Comparison of ENCODE assay signal across 8 mouse cellular contexts in the genomic region with DNA sequence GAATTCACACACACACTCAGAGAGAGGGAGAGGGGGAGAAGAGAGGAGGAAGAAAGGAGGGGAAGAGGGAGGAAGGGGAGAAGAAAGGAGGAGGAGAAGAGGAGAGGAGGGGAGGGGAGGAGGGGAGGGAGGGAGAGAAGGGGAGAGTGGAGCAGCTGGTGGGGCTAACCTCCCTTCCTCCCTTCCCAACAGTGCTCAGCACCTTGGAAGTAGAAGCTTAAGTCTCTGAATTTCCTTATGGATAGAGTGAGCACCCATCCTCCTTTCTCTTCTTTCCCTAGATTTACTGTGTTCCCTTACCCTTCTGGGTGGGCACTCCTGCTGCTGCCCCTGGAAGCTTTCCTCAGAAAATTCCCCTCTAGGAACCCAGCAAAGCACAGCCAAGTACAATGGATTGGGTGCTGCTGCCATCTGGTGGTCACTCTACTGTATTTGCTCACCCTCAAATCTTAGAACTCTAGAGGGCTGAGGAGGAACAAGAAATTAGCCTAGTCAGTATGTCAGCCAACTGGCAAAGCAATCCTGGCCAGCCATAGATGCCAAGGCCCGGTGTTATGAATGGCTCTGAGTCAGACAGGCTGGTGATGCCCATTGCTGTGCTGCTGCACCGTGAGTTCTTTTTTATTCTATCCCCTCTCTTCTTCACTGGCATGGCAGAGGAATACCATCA.
DNase-seq lines count a peak whose midpoint lies in the region; ATAC-seq lines count a peak whose summit lies in the region.
"Not testable (repeated sequence)": the region's sequence is repeated elsewhere in the genome, so short reads cannot be mapped to it uniquely, and the experiment has no call there.

No protein-coding gene starts in this region.

- H3K27me3 ChIP-seq in neural tube, embryonic 12.5 days (replicated peaks): not testable (repeated sequence)

- intact Hi-C loops in left cerebral cortex, postnatal 4 days (cut with DNase I): not testable (repeated sequence)

- not testable (repeated sequence) for H3K36me3 ChIP-seq in neural tube, embryonic 12.5 days

- peak; percentile 22 for DNase-seq in Muller cell, postnatal 12 days (ENCODE audit: inconsistent ontology term)
- DNase-seq in cerebellum, adult 11 months: peak; percentile 7
- DNase-seq in gastrocnemius, postnatal 10 days: peak; percentile 9
- DNase-seq in left cerebral cortex, postnatal 4 days: peak; percentile 59
- peak; percentile 8 for DNase-seq in lung, postnatal 10 days

- not testable (repeated sequence) for H3K4me1 ChIP-seq in neural tube, embryonic 12.5 days

- not testable (repeated sequence) for H3K9me3 ChIP-seq in neural tube, embryonic 12.5 days

- not testable (repeated sequence) for H3K4me2 ChIP-seq in neural tube, embryonic 12.5 days (replicated peaks)

- not testable (repeated sequence) for H3K9ac ChIP-seq in neural tube, embryonic 12.5 days

- H3K27ac ChIP-seq in neural tube, embryonic 12.5 days: not testable (repeated sequence)

- 31% methylated on average over 2 of the region's 2 CpGs for WGBS in neural tube, embryonic 12.5 days

- peak; percentile 98 for ATAC-seq in erythroblast, adult 5-6 weeks (replicated peaks; ENCODE audit: low FRiP score, poor library complexity, severe bottlenecking)
- ATAC-seq in inflammation-experienced regulatory T-cells, adult 6 months: peak; percentile 84
- ATAC-seq in neural tube, embryonic 12.5 days (ENCODE audit: low FRiP score, low read depth): peak; percentile 86

- H3K4me3 ChIP-seq in neural tube, embryonic 12.5 days: not testable (repeated sequence)

Comparison
In these comparisons a context has a peak if more than half of its experiments do, and no peak if none do; other contexts are left out.
1. DNase-seq: peak in every context shown above with its lines; median percentile 59 in left cerebral cortex, postnatal 4 days; 22 in Muller cell, postnatal 12 days; 9 in gastrocnemius, postnatal 10 days; 8 in lung, postnatal 10 days; 7 in cerebellum, adult 11 months.